Mouse (Mus musculus) myocyte (in vitro differentiated cells): ENCODE measurements around the gene G0s2. TPM values are rescaled to one million over a fixed set of nuclear protein-coding genes. Genes with fewer than 3 reads are reported as not detected.

Source experiments
- H3K27me3 ChIP-seq: one replicate; pipeline ENCODE4 v1.6.1; 2011; ENCODE audit not compliant: control insufficient read depth, insufficient read depth, insufficient read length
- H3K36me3 ChIP-seq: one replicate; pipeline ENCODE4 v1.6.1; 2011; ENCODE audit not compliant: control insufficient read depth, insufficient read depth
- H3K4me2 ChIP-seq: one replicate; pipeline ENCODE4 v1.6.1; 2011; ENCODE audit warnings: low read depth, control low read depth
- H3K4me3 ChIP-seq: one replicate; pipeline ENCODE4 v1.5.1; 2011; ENCODE audit warnings: mild to moderate bottlenecking, control low read depth, moderate library complexity
- H3K79me2 ChIP-seq: one replicate; pipeline ENCODE4 v1.6.1; 2011; ENCODE audit not compliant: control insufficient read depth, insufficient read depth
- H3ac ChIP-seq: one replicate; pipeline ENCODE4 v1.6.1; 2011; ENCODE audit not compliant: control insufficient read depth, insufficient read length
- CEBPB ChIP-seq: IDR thresholded peaks from 2 replicates; pipeline ENCODE4 v1.6.1; 2011; ENCODE audit warnings: mild to moderate bottlenecking, moderate library complexity; ENCODE audit not compliant: poor library complexity, insufficient read depth, severe bottlenecking
- E2F4 ChIP-seq: IDR thresholded peaks from one replicate; pipeline ENCODE4 v1.6.1; 2011; ENCODE audit warnings: mild to moderate bottlenecking, control low read depth, moderate library complexity; ENCODE audit not compliant: insufficient read depth
- MAX ChIP-seq: IDR thresholded peaks from one replicate; pipeline ENCODE4 v1.6.1; 2011; ENCODE audit warnings: low read depth, mild to moderate bottlenecking, control low read depth
- MYOD1 ChIP-seq, 3 experiments: IDR thresholded peaks; one replicate each; pipeline ENCODE4 v1.6.1; 2011; ENCODE audit warnings: control low read depth in 2 of 3, low read depth in 2 of 3, mild to moderate bottlenecking in 2 of 3, moderate library complexity in 1 of 3; ENCODE audit not compliant: insufficient read length in 2 of 3, control insufficient read depth in 1 of 3
- MYOG ChIP-seq, 3 experiments: IDR thresholded peaks; one replicate each; pipeline ENCODE4 v1.6.1; 2011; ENCODE audit warnings: control low read depth in 2 of 3, low read depth in 2 of 3, mild to moderate bottlenecking in 2 of 3; ENCODE audit not compliant: insufficient read length in 2 of 3, control insufficient read depth in 1 of 3, insufficient read depth in 1 of 3
- POLR2A ChIP-seq: IDR thresholded peaks from one replicate; pipeline ENCODE4 v1.6.1; 2011; ENCODE audit warnings: low read depth, mild to moderate bottlenecking, control low read depth, moderate library complexity; ENCODE audit not compliant: insufficient read length
- POLR2AphosphoS2 ChIP-seq: IDR thresholded peaks from one replicate; pipeline ENCODE4 v1.6.1; 2011; ENCODE audit warnings: low read depth, control low read depth; ENCODE audit not compliant: insufficient read length
- REST ChIP-seq: IDR thresholded peaks from one replicate; pipeline ENCODE4 v1.6.1; 2011; ENCODE audit warnings: mild to moderate bottlenecking, control low read depth, moderate library complexity; ENCODE audit not compliant: insufficient read depth, insufficient read length
- SRF ChIP-seq: IDR thresholded peaks from one replicate; pipeline ENCODE4 v1.6.1; 2011; ENCODE audit warnings: low read depth; ENCODE audit not compliant: control insufficient read depth, insufficient read length
- TCF12 ChIP-seq: IDR thresholded peaks from one replicate; pipeline ENCODE4 v1.6.1; 2011; ENCODE audit warnings: mild to moderate bottlenecking, control low read depth; ENCODE audit not compliant: poor library complexity, insufficient read depth, severe bottlenecking
- TCF3 ChIP-seq: IDR thresholded peaks from one replicate; pipeline ENCODE4 v1.6.1; 2011; ENCODE audit warnings: low read depth, control low read depth; ENCODE audit not compliant: insufficient read length
- USF1 ChIP-seq: IDR thresholded peaks from one replicate; pipeline ENCODE4 v1.6.1; 2011; ENCODE audit warnings: low read depth, mild to moderate bottlenecking, control low read depth, moderate library complexity
- polyA plus RNA-seq: library from polyadenylated mRNA; unstranded; fragments of >200 nt; fragmentation: generic; extraction: Trizol; gene quantifications from one replicate; pipeline ENCODE4 v1.2.1, GENCODE M21; 2012; ENCODE audit warnings: missing spikeins

G0s2 gene
- polyA plus RNA-seq, 1 experiment = 206 TPM

DNA sequence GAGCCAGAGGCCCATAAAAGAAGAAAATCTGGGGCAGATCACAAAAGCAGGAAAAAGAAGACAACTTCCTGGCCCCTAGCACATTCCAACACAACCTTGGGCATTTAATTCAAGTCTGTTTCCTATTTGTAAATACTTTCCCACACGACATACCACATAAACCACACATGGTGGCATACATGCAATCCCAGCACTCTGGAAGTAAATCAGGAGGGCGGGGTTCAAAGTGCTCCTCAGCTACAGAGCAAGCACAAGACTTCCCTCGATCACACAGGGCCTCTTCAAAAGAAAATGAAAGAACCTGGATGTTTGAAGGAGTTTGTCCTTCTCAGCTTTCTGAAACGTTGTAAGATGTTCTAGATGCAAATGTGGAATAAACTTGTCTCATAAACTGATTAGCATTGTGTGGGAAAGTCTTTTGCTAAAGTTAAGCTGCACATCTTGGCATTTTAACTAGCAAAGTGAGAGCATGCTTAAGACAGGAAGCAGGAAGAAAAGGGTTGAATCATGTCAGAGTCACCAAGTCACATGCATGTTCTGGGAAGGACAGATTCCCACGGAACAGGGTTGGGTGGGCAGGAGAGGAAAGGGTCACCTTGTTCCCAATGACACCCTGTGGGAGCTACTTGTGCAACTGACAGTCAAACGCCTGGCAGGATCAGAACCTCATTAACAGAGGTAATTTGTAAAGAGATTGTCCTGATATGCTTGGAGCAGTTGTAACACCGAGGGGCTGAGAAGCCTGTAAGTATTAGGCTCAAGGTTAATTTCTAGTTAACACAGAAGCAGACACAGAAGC, 46.1 kb downstream of the G0s2 start:
- Histone ChIP-seq H3K4me2 (peak overlapping the region; percentile 15), H3K36me3 (no peaks in the 10 kb centered on the region), H3ac (no peak overlapping the region), H3K79me2 (no peaks in the 10 kb centered on the region), H3K4me3 (no peak overlapping the region), H3K27me3 (no peaks in the 10 kb centered on the region)
- TF ChIP-seq REST = no peak

- Histone ChIP-seq H3K79me2 (no peaks in the 10 kb centered on the region), H3K27me3 (no peaks in the 10 kb centered on the region)
- TF ChIP-seq USF1 (no peak), REST (no peak), TCF12 (no peak), TCF3 (no peak), POLR2A (no peak), POLR2AphosphoS2 (no peak), SRF (no peak), MYOD1 (IDR thresholded peaks at IDR 0.05; ENCODE audit: control insufficient read depth in 1 of 3, insufficient read length in 2 of 3, low read depth in 2 of 3) (no peak), CEBPB (no peak), MAX (no peak), MYOG (IDR thresholded peaks at IDR 0.05; ENCODE audit: control insufficient read depth in 1 of 3, insufficient read depth in 1 of 3, insufficient read length in 2 of 3, low read depth in 2 of 3) (no peak), E2F4 (no peak)
Observed at GRCm38 (mm10) chr1:193226114-193226513, 46.9 kb downstream of the G0s2 start.

GRCm38 (mm10) chr1:193225531-193225930, 47.5 kb downstream of the G0s2 start:
- no peak overlapping the region for H3ac ChIP-seq
- H3K27me3 ChIP-seq = no peaks in the 10 kb centered on the region
- H3K4me2 ChIP-seq = no peak overlapping the region
- no peaks in the 10 kb centered on the region for H3K36me3 ChIP-seq
- H3K79me2 ChIP-seq = no peaks in the 10 kb centered on the region
- H3K4me3 ChIP-seq = no peak overlapping the region
- TF ChIP-seq MYOD1 (IDR thresholded peaks at IDR 0.05; ENCODE audit: control insufficient read depth in 1 of 3, insufficient read length in 2 of 3, low read depth in 2 of 3) (peak in 1 of 3 experiments; percentile 20), MYOG (IDR thresholded peaks at IDR 0.05; ENCODE audit: control insufficient read depth in 1 of 3, insufficient read depth in 1 of 3, insufficient read length in 2 of 3, low read depth in 2 of 3) (no peak), POLR2AphosphoS2 (no peak), USF1 (no peak)

More at GRCm38 (mm10) chr1:193226114-193226513, 46.9 kb downstream of the G0s2 start:
- Histone ChIP-seq H3K4me2 (no peak overlapping the region), H3K4me3 (no peak overlapping the region), H3ac (no peak overlapping the region), H3K36me3 (no peaks in the 10 kb centered on the region)

Other genes starting within 250 kb of the G0s2 start
- gene Syt14, start 237.4 kb downstream of the G0s2 start, polyA plus RNA-seq = not detected
- 13.3 TPM for gene Diexf, start 142.9 kb downstream of the G0s2 start, polyA plus RNA-seq
- gene Irf6, start 120.1 kb downstream of the G0s2 start, polyA plus RNA-seq = 0.73 TPM
- 5.1 TPM for gene A130010J15Rik, start 105.2 kb downstream of the G0s2 start, polyA plus RNA-seq
- gene Traf3ip3, start 71.5 kb downstream of the G0s2 start, polyA plus RNA-seq = 11.5 TPM
- 15.5 TPM for gene Lamb3, start 65.5 kb downstream of the G0s2 start, polyA plus RNA-seq
- gene Hsd11b1, start 9.1 kb downstream of the G0s2 start, polyA plus RNA-seq = 2.7 TPM
- 4.1 TPM for gene Camk1g, start 97.1 kb upstream of the G0s2 start, polyA plus RNA-seq